Mouse (Mus musculus) left cerebral cortex, adult 8-10 months (tissue): ENCODE measurements around the gene Tspan4. TPM values are rescaled to one million over a fixed set of nuclear protein-coding genes. Genes with fewer than 3 reads are reported as not detected.

Experiments
- total RNA-seq, 4 experiments: library from RNA; stranded (reverse); gene quantifications; 2 replicates each; pipeline ENCODE4 v1.2.4; 2022

The Tspan4 gene
- total RNA-seq, 4 experiments from 2014 or later: 17.6 to 28.0 (median 23.9) TPM

Other genes with a start within 250 kb of the Tspan4 start
- gene Phrf1, start 246.5 kb upstream of the Tspan4 start, total RNA-seq: 10 to 100 TPM; 65.7 to 76.5 (median 68.5) TPM
- 1 to 10 TPM in 3 of 4 experiments, under 1 TPM in 1; 0.65 to 2.8 (median 1.7) TPM for gene Irf7, start 208.8 kb upstream of the Tspan4 start, total RNA-seq
- not detected for gene Cdhr5, start 198.5 kb upstream of the Tspan4 start, total RNA-seq
- gene Sct, start 196.1 kb upstream of the Tspan4 start, total RNA-seq: not detected
- under 1 TPM; 0.44 to 0.84 (median 0.50) TPM for gene Drd4, start 183.2 kb upstream of the Tspan4 start, total RNA-seq
- gene Deaf1, start 147.6 kb upstream of the Tspan4 start, total RNA-seq: 10 to 100 TPM; 57.2 to 76.6 (median 68.2) TPM
- gene Tmem80, start 147.5 kb upstream of the Tspan4 start, total RNA-seq: 10 to 100 TPM; 30.2 to 32.2 (median 30.6) TPM
- gene Eps8l2, start 136.4 kb upstream of the Tspan4 start, total RNA-seq: 1 to 10 TPM; 5.4 to 7.9 (median 6.4) TPM
- 100 to 1,000 TPM in 3 of 4 experiments, 10 to 100 TPM in 1; 99.3 to 109 (median 106) TPM for gene Taldo1, start 83.0 kb upstream of the Tspan4 start, total RNA-seq
- gene Gatd1, start 61.1 kb upstream of the Tspan4 start, total RNA-seq: 10 to 100 TPM; 40.6 to 48.1 (median 44.6) TPM
- gene Cend1, start 45.7 kb upstream of the Tspan4 start, total RNA-seq: 100 to 1,000 TPM; 286 to 326 (median 299) TPM
- gene Slc25a22, start 37.3 kb upstream of the Tspan4 start, total RNA-seq: 100 to 1,000 TPM; 245 to 266 (median 253) TPM
- gene Pidd1, start 31.2 kb upstream of the Tspan4 start, total RNA-seq: 1 to 10 TPM in 3 of 4 experiments, under 1 TPM in 1; 0.88 to 2.5 (median 1.3) TPM
- gene Rplp2, start 27.9 kb upstream of the Tspan4 start, total RNA-seq: 100 to 1,000 TPM; 524 to 612 (median 563) TPM
- 10 to 100 TPM; 21.2 to 32.6 (median 27.2) TPM for gene Pnpla2, start 20.0 kb upstream of the Tspan4 start, total RNA-seq
- gene Cracr2b, start 14.1 kb upstream of the Tspan4 start, total RNA-seq: 1 to 10 TPM; 3.9 to 5.4 (median 4.4) TPM
- 10 to 100 TPM; 30.2 to 35.5 (median 33.4) TPM for gene Cd151, start 7.8 kb upstream of the Tspan4 start, total RNA-seq
- gene Polr2l, start 108 bp upstream of the Tspan4 start, total RNA-seq: 10 to 100 TPM; 32.2 to 42.4 (median 33.2) TPM
- 10 to 100 TPM; 66.8 to 72.6 (median 69.2) TPM for gene Chid1, start 64.6 kb downstream of the Tspan4 start, total RNA-seq
- 100 to 1,000 TPM; 188 to 206 (median 202) TPM for gene Ap2a2, start 86.9 kb downstream of the Tspan4 start, total RNA-seq
- not detected for gene Muc6, start 180.1 kb downstream of the Tspan4 start, total RNA-seq
- 1 to 10 TPM in 1 of 4 experiments, under 1 TPM in 3; 0.28 to 1.2 (median 0.50) TPM for gene Muc2, start 215.1 kb downstream of the Tspan4 start, total RNA-seq